Mouse (Mus musculus): ENCODE results near the gene Gfi1b. TPM values are rescaled to one million over a fixed set of nuclear protein-coding genes. Genes with fewer than 3 reads are reported as not detected.

Gene Gfi1b
- polyA plus RNA-seq, 1 experiment from 2014 or later, result 0.09 TPM

GRCm38 (mm10) chr2:28638352-28638751 lies 16.6 kb upstream of the Gfi1b start:
- Histone ChIP-seq H3K9ac (ENCODE audit: low read depth, low read length) (no peak overlapping the region), H3K4me1 (replicated peaks; ENCODE audit: insufficient read depth, low read length) (peaks cover 12% of the 10 kb centered on the region; the same call in 1 of the 2 replicates), H3K9me3 (replicated peaks; ENCODE audit: low read length) (no peaks in the 10 kb centered on the region), H3K4me2 (ENCODE audit: low read length) (peak overlapping the region; percentile 41), H3K27me3 (ENCODE audit: insufficient read depth, low read length) (no peaks in the 10 kb centered on the region), H3K36me3 (ENCODE audit: insufficient read depth, low read length) (no peaks in the 10 kb centered on the region), H3K27ac (no peak overlapping the region), H3K4me3 (replicated peaks; ENCODE audit: low read depth, low read length) (no peak overlapping the region)
- TF ChIP-seq CTCF (IDR thresholded peaks at IDR 0.05; ENCODE audit: low read depth), result no peak
- WGBS, result 19% methylated on average over 9 of the region's 9 CpGs
- no peak for DNase-seq (ENCODE audit: low spot score)
- ATAC-seq (replicated peaks; ENCODE audit: low FRiP score, low read depth), result no peak

- Histone ChIP-seq H3K36me3 (ENCODE audit: insufficient read depth, low read length) (no peaks in the 10 kb centered on the region), H3K4me3 (replicated peaks; ENCODE audit: low read depth, low read length) (no peak overlapping the region), H3K4me1 (replicated peaks; ENCODE audit: insufficient read depth, low read length) (0 out of 2 replicates have a peak, but pooled peaks cover 6% of the 10 kb centered on the region), H3K27me3 (ENCODE audit: insufficient read depth, low read length) (no peaks in the 10 kb centered on the region), H3K4me2 (ENCODE audit: low read length) (no peak overlapping the region), H3K9ac (ENCODE audit: low read depth, low read length) (no peak overlapping the region), H3K27ac (no peak overlapping the region), H3K9me3 (replicated peaks; ENCODE audit: low read length) (no peaks in the 10 kb centered on the region)
- TF ChIP-seq CTCF (IDR thresholded peaks at IDR 0.05; ENCODE audit: low read depth), result no peak
- DNase-seq (ENCODE audit: low spot score) (no peak), ATAC-seq (replicated peaks; ENCODE audit: low FRiP score, low read depth) (no peak)
- WGBS, result 81% methylated on average over 9 of the region's 9 CpGs
These were observed 15.5 kb upstream of the Gfi1b start for GRCm38 (mm10) chr2:28637106-28637845.

GRCm38 (mm10) chr2:28635199-28635598 lies 13.4 kb upstream of the Gfi1b start:
- Histone ChIP-seq H3K4me1 (replicated peaks; ENCODE audit: insufficient read depth, low read length) (no peaks in the 10 kb centered on the region), H3K27ac (no peak overlapping the region), H3K36me3 (ENCODE audit: insufficient read depth, low read length) (no peaks in the 10 kb centered on the region), H3K27me3 (ENCODE audit: insufficient read depth, low read length) (no peaks in the 10 kb centered on the region), H3K4me2 (ENCODE audit: low read length) (no peak overlapping the region), H3K4me3 (replicated peaks; ENCODE audit: low read depth, low read length) (no peak overlapping the region), H3K9me3 (replicated peaks; ENCODE audit: low read length) (no peaks in the 10 kb centered on the region), H3K9ac (ENCODE audit: low read depth, low read length) (no peak overlapping the region)
- 77% methylated on average over 1 of the region's 1 CpGs for WGBS
- ATAC-seq (replicated peaks; ENCODE audit: low FRiP score, low read depth) (no peak), DNase-seq (ENCODE audit: low spot score) (no peak)
- no peak for TF ChIP-seq CTCF (IDR thresholded peaks at IDR 0.05; ENCODE audit: low read depth)

- no peak overlapping the region for H3K27ac ChIP-seq
- H3K9me3 ChIP-seq (replicated peaks; ENCODE audit: low read length), result no peaks in the 10 kb centered on the region
- H3K9ac ChIP-seq (ENCODE audit: low read depth, low read length), result no peak overlapping the region
- WGBS, result 43% methylated on average over 4 of the region's 4 CpGs
- H3K36me3 ChIP-seq (ENCODE audit: insufficient read depth, low read length), result no peaks in the 10 kb centered on the region
- no peak overlapping the region for H3K4me2 ChIP-seq (ENCODE audit: low read length)
- H3K4me3 ChIP-seq (replicated peaks; ENCODE audit: low read depth, low read length), result no peak overlapping the region
- H3K27me3 ChIP-seq (ENCODE audit: insufficient read depth, low read length), result no peaks in the 10 kb centered on the region
- peak; percentile 34 for DNase-seq (ENCODE audit: low spot score)
- peak; percentile 37 for TF ChIP-seq CTCF (IDR thresholded peaks at IDR 0.05; ENCODE audit: low read depth)
- no peak for ATAC-seq (replicated peaks; ENCODE audit: low FRiP score, low read depth)
- peaks cover 6% of the 10 kb centered on the region; the same call in 1 of the 2 replicates for H3K4me1 ChIP-seq (replicated peaks; ENCODE audit: insufficient read depth, low read length)
These were observed 11.4 kb upstream of the Gfi1b start for GRCm38 (mm10) chr2:28633136-28633535.

- DNase-seq (ENCODE audit: low spot score) (no peak), ATAC-seq (replicated peaks; ENCODE audit: low FRiP score, low read depth) (peak; percentile 59)
- Histone ChIP-seq H3K36me3 (ENCODE audit: insufficient read depth, low read length) (no peaks in the 10 kb centered on the region), H3K9ac (ENCODE audit: low read depth, low read length) (no peak overlapping the region), H3K27me3 (ENCODE audit: insufficient read depth, low read length) (no peaks in the 10 kb centered on the region), H3K9me3 (replicated peaks; ENCODE audit: low read length) (no peaks in the 10 kb centered on the region), H3K4me2 (ENCODE audit: low read length) (no peak overlapping the region), H3K4me3 (replicated peaks; ENCODE audit: low read depth, low read length) (no peak overlapping the region), H3K4me1 (replicated peaks; ENCODE audit: insufficient read depth, low read length) (peaks cover 6% of the 10 kb centered on the region; the same call in 1 of the 2 replicates), H3K27ac (no peak overlapping the region)
- WGBS, result 41% methylated on average over 1 of the region's 1 CpGs
- TF ChIP-seq CTCF (IDR thresholded peaks at IDR 0.05; ENCODE audit: low read depth), result no peak
These were observed 10.8 kb upstream of the Gfi1b start for GRCm38 (mm10) chr2:28632626-28633025.

GRCm38 (mm10) chr2:28629911-28630381 lies 8.2 kb upstream of the Gfi1b start:
- ATAC-seq (replicated peaks; ENCODE audit: low FRiP score, low read depth) (peak; percentile 91), DNase-seq (ENCODE audit: low spot score) (peak; percentile 57)
- Histone ChIP-seq H3K9me3 (replicated peaks; ENCODE audit: low read length) (no peaks in the 10 kb centered on the region), H3K27ac (peak overlapping the region; percentile 3; the same call in 1 of the 2 replicates), H3K9ac (ENCODE audit: low read depth, low read length) (no peak overlapping the region), H3K27me3 (ENCODE audit: insufficient read depth, low read length) (no peaks in the 10 kb centered on the region), H3K4me2 (ENCODE audit: low read length) (no peak overlapping the region), H3K36me3 (ENCODE audit: insufficient read depth, low read length) (no peaks in the 10 kb centered on the region), H3K4me1 (replicated peaks; ENCODE audit: insufficient read depth, low read length) (peaks cover 6% of the 10 kb centered on the region; the same call in 1 of the 2 replicates), H3K4me3 (replicated peaks; ENCODE audit: low read depth, low read length) (no peak overlapping the region)
- WGBS, result 13% methylated on average over 4 of the region's 4 CpGs
- no peak for TF ChIP-seq CTCF (IDR thresholded peaks at IDR 0.05; ENCODE audit: low read depth)

Measured in kidney, postnatal 0 days (tissue).